Mouse (Mus musculus) embryo, embryonic 9.5 days (tissue): ENCODE data around the gene Lrrc15.

Experiments used
- DNase-seq: peaks from one replicate; pipeline ENCODE4 v3.0.0-alpha.2; 2017; ENCODE audit errors: extremely low spot score

The Lrrc15 gene

GRCm38 (mm10) chr16:30278406-30278805 lies 4.7 kb downstream of the Lrrc15 start:
- DNase-seq = no peak

GRCm38 (mm10) chr16:30275558-30276340 lies 7.3 kb downstream of the Lrrc15 start:
- DNase-seq = no peak

GRCm38 (mm10) chr16:30273065-30273464 lies 10.0 kb downstream of the Lrrc15 start:
- no peak for DNase-seq

GRCm38 (mm10) chr16:30271941-30272595 lies 11.0 kb downstream of the Lrrc15 start:
- no peak for DNase-seq

- no peak for DNase-seq
These were observed 11.8 kb downstream of the Lrrc15 start for GRCm38 (mm10) chr16:30271223-30271761.

- no peak for DNase-seq
These were observed 15.7 kb downstream of the Lrrc15 start, which contains the start of gene Cpn2 for GRCm38 (mm10) chr16:30267359-30267758. Gene Cpn2, minus strand, starts transcription at chr16:30267499.

- DNase-seq = no peak
These were observed 16.5 kb downstream of the Lrrc15 start for GRCm38 (mm10) chr16:30266561-30266960.

GRCm38 (mm10) chr16:30265611-30266010 lies 17.4 kb downstream of the Lrrc15 start:
- no peak for DNase-seq

GRCm38 (mm10) chr16:30263156-30263555 lies 19.9 kb downstream of the Lrrc15 start:
- DNase-seq = no peak

- DNase-seq = peak; percentile 59
These were observed 20.4 kb downstream of the Lrrc15 start for GRCm38 (mm10) chr16:30262664-30263063.

- no peak for DNase-seq
These were observed 20.9 kb downstream of the Lrrc15 start for GRCm38 (mm10) chr16:30262157-30262556.

- no peak for DNase-seq
These were observed 21.7 kb downstream of the Lrrc15 start for GRCm38 (mm10) chr16:30261341-30261740.

GRCm38 (mm10) chr16:30260012-30260635 lies 22.9 kb downstream of the Lrrc15 start:
- no peak for DNase-seq

GRCm38 (mm10) chr16:30259444-30259843 lies 23.6 kb downstream of the Lrrc15 start:
- no peak for DNase-seq

GRCm38 (mm10) chr16:30258441-30258840 lies 24.6 kb downstream of the Lrrc15 start:
- no peak for DNase-seq

- no peak for DNase-seq
These were observed 25.3 kb downstream of the Lrrc15 start for GRCm38 (mm10) chr16:30257718-30258117.

GRCm38 (mm10) chr16:30255061-30255460 lies 28.0 kb downstream of the Lrrc15 start:
- no peak for DNase-seq

GRCm38 (mm10) chr16:30253900-30254299 lies 29.2 kb downstream of the Lrrc15 start:
- DNase-seq = no peak

- DNase-seq = no peak
These were observed 29.7 kb downstream of the Lrrc15 start for GRCm38 (mm10) chr16:30253374-30253773.

- peak; percentile 88 for DNase-seq
These were observed 31.0 kb downstream of the Lrrc15 start for GRCm38 (mm10) chr16:30252003-30252418.

GRCm38 (mm10) chr16:30244037-30244700 lies 38.9 kb downstream of the Lrrc15 start:
- DNase-seq = peak; percentile 60

GRCm38 (mm10) chr16:30241623-30242022 lies 41.4 kb downstream of the Lrrc15 start:
- DNase-seq = no peak
